In the genomic region with DNA sequence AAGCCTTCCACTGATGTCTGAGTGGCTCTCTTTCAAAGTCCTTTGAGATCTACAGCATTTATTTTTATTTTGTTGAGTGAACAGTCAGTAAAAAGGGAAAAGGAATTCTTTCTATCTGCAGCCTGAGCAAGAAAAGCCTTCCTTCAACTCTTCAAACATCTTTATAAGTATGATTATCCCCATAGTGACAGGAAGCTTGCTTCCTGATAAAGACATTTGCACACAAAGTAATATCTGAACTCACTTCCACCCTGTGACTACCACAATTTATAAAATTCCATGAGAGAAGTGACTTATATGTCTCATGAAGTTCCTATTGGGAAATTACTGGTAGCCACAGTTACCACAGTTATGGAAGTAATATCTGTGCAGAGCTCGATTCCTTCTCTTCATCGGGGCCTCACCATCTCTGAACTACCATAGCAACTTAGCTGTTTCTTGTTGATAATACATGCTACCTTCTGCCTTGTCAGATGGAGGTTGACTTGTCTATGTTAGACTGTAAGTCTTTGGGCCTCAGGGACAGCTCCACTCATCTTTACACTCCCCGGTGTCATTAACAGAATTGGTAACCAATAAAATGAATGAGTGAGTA, we compare ENCODE assay signal across 28 mouse cellular contexts.
"Had no signal": no experiment of that assay in that cellular context is flagged by ENCODE, and none has a peak within 500 bp of the region (broad histone marks: within the 10 kb centered on the region; RNA-seq: fewer than 3 reads in every experiment).

No protein-coding gene starts in this region.

- H3K27me3 ChIP-seq: heart, embryonic 12.5 days; hindbrain, embryonic 12.5 days; intestine, embryonic 15.5 days; limb, embryonic 12.5 days; liver, embryonic 13.5 days; liver, embryonic 15.5 days had no signal

- H3K36me3 ChIP-seq: heart, embryonic 10.5 days; heart, embryonic 12.5 days; hindbrain, embryonic 10.5 days; hindbrain, embryonic 12.5 days; intestine, embryonic 15.5 days; limb, embryonic 10.5 days; limb, embryonic 12.5 days; liver, embryonic 13.5 days; liver, embryonic 15.5 days had no signal

- ATAC-seq: hindbrain, embryonic 16.5 days; inflammation-experienced regulatory T-cells, adult 6 months; intestine, embryonic 15.5 days; intestine, postnatal 0 days had no signal

- H3K4me3 ChIP-seq: gastrocnemius, adult 2 months; heart, adult 2 months; heart, embryonic 10.5 days; heart, embryonic 12.5 days; hindbrain, embryonic 10.5 days; hindbrain, embryonic 12.5 days; intestine, embryonic 15.5 days; layer of hippocampus, adult 2 months; left cerebral cortex, adult 2 months; limb, embryonic 10.5 days; limb, embryonic 12.5 days; liver, embryonic 13.5 days; liver, embryonic 15.5 days had no signal

- H3K9ac ChIP-seq: heart, embryonic 12.5 days; hindbrain, embryonic 12.5 days; hindbrain, embryonic 14.5 days; intestine, embryonic 15.5 days; limb, embryonic 12.5 days; liver, embryonic 13.5 days; liver, embryonic 15.5 days had no signal

- H3K9me3 ChIP-seq: heart, embryonic 10.5 days; heart, embryonic 12.5 days; hindbrain, embryonic 10.5 days; hindbrain, embryonic 12.5 days; intestine, embryonic 15.5 days; limb, embryonic 10.5 days; limb, embryonic 12.5 days; liver, embryonic 13.5 days; liver, embryonic 15.5 days had no signal

- H3K4me2 ChIP-seq: heart, embryonic 12.5 days; hindbrain, embryonic 12.5 days; hindbrain, embryonic 14.5 days; intestine, embryonic 15.5 days; limb, embryonic 12.5 days; liver, embryonic 11.5 days; liver, embryonic 13.5 days; liver, embryonic 15.5 days had no signal

- DNase-seq: gastrocnemius, adult 2 months; gastrocnemius, postnatal 10 days; gastrocnemius, postnatal 25 days; heart, adult 2 months; heart, postnatal 14 days; heart, postnatal 4 days; kidney, adult 18-20 months; kidney, adult 8-10 months; kidney, postnatal 14 days; kidney, postnatal 4 days; liver; liver, embryonic 13.5 days had no signal

- H3K27ac ChIP-seq: heart, adult 2 months; hindbrain, embryonic 10.5 days; hindbrain, embryonic 12.5 days; hindbrain, embryonic 14.5 days; intestine, embryonic 15.5 days; kidney, postnatal 0 days; layer of hippocampus, adult 2 months; left cerebral cortex, adult 2 months; limb, embryonic 10.5 days; limb, embryonic 12.5 days; liver, embryonic 13.5 days; liver, embryonic 15.5 days had no signal
